Mouse (Mus musculus) lung, postnatal 36 days (tissue): ENCODE results near the gene Saxo1.
A peak's percentile ranks its signal among the peaks of the same experiment; 100 is the strongest.

Source experiments
- DNase-seq: peaks from one replicate; pipeline ENCODE4 v3.0.0; 2022; ENCODE audit warnings: mixed read lengths

Gene Saxo1

DNA sequence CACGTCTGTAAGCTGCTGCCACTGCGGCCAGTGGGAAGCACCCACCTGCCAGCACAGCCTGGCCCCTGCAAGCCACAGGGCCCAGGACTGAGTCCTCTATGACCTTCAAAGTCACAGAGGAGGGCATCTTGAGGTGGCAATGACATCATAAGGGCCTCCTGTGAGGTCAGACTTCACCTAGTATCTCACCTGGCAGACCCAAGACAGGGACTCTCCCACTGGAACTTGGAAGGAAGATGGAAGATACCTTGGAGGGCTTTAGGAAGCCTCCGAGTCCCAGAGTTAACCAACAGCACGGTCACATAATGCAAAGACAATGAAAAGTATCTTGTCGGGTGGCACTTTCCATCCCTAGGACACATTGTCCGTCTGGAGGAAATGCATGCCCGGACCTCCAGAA is at the start of gene Saxo1:
Gene Saxo1, minus strand, starts transcription at position 101 of the 400 bp plus-strand sequence.
- no peak for DNase-seq

DNA sequence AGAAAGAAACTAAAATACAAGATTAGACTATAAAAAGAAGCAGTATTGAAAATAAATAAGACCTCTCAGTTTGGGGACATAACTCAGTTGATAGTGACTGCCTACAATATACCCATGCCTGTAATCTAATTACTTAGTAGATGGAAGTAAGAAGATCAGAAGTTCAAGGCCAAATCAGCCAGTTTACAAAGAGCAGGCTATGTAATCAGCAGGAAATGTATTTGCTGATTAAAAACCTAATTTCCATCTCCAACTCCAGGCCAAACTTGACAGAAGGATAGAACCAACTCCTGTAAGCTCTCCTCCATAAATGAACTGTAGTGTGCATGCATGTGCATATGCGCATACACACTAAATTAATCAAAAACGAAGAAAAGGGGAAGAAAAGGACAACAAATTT is 33.2 kb upstream of the Saxo1 start:
- no peak for DNase-seq

DNA sequence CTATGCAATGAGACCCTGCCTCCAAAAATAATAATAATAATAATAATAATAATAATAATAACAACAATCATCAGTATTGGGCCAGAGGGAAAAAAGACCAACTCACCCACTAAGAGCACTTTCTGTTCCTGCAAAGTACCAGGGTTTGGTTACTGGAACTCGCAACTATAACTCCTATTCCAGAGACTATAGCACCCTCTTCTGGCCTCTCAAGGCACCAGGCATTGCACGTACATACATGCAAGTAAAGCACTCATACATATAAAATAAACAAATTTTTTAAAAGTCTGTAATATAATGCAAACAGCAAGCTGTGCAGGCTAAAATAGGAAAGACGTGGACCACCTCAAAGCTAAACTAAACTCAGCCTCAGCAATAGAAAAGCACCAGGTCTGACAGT is 30.1 kb upstream of the Saxo1 start:
- peak; percentile 52 for DNase-seq

DNA sequence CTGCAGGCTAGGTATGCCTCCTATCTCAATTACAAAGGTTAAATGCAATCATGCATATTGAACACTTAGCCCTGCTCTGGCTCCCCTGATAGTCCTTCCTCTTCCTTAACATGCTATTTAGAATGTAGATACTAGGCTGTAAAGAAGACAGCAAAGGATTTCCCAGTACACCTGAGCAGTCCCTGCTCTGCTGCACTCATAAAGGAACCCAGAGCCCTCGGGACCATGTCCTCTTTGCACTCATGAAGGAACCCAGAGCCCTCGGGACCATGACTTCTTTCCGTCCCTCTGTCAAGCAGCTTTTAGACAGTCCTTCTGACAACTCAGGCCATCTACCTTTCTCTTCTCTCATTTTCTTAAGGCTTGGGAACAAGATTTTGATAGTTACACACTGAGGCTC is 22.5 kb upstream of the Saxo1 start:
- DNase-seq: no peak

DNA sequence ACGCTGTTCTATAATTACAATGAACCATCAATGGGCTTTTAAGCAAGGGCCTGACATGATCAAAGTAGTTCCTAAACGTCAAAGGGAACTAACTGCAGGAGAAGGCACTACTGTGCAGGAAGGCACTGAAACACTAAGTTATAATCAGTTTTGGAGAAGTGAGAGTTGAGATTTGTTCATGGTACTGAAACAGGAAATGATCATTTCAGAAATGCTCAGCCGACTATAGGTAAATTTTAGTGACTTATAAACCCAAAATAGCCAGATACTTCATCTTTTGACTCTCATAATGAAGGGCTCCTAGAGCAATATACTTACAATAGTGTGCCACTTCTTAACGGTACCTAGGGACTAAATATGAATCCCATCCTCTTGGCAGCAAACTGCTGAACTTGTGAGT is 21.9 kb upstream of the Saxo1 start:
- DNase-seq: peak; percentile 4

DNA sequence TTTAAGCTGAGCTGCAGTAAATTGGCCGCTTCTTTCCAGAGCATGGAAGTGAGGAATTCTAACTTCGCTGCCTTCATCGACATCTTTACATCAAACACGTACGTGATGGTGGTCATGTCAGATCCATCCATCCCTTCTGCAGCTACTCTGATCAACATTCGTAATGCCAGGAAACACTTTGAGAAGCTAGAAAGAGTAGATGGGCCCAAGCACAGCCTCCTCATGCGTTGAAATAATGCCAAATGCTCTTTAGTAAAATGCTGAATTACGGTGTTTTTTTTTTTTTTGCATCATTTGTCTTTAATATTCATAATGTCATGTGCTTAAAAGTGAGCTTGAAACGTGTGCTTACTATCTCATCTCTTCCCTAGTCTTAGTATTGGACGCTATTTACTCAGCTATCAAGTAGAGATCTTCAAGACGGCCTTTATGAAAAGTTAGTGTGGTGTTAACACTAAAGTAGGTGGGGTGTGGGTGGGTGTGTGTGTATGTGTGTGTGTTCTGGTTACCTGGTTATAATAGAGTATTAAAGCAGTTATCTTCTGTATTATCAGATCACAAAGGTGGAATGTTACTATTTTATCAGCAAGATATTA is 18.6 kb upstream of the Saxo1 start:
- DNase-seq: no peak

DNA sequence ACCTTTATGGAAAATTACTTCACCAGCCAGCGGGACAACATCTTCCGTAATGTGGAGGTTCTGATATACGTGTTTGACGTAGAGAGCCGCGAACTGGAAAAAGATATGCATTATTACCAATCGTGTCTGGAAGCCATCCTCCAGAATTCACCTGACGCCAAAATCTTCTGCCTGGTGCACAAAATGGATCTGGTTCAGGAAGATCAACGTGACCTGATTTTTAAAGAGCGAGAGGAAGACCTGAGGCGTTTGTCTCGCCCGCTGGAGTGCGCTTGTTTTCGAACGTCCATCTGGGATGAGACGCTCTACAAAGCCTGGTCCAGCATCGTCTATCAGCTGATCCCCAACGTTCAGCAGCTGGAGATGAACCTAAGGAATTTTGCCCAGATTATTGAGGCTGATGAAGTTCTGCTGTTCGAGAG is 18.0 kb upstream of the Saxo1 start:
- DNase-seq: peak; percentile 14

DNA sequence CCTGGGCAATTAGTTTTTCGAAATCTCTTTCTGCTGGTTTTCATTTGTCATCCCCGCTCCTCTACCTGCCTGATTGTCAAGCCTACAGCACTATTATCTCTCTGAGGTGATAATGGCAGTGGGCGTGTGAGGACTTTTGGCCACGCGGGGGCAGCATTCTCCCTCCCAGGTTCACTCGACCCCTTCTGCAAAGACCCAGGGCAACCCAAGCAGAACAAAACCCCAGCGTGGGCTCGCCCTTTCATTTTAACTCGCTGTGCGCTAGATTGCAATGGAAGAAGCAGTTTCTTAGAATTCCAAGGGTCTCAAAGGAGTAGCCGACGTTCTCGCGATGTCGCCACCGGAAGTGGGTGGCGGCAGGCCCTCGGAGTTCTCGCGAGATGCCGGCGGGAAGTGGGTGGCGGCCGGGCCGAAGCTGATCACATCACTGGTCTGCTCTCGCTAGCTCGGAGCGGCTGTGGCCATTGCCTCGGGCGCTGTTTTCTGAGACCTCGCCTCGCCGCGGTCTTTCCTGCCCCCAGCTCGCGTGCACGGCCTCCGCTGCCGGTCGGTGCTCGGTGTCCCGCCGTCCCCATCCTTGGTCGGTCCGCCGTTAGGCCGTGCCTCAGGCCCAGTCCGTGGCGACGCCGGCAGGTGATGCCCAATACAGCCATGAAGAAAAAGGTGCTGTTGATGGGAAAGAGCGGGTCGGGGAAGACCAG is 17.3 kb upstream of the Saxo1 start, which contains the start of gene Rraga:
Gene Rraga, plus strand, starts transcription at position 386 of the 701 bp plus-strand sequence.
- peak; percentile 97 for DNase-seq

DNA sequence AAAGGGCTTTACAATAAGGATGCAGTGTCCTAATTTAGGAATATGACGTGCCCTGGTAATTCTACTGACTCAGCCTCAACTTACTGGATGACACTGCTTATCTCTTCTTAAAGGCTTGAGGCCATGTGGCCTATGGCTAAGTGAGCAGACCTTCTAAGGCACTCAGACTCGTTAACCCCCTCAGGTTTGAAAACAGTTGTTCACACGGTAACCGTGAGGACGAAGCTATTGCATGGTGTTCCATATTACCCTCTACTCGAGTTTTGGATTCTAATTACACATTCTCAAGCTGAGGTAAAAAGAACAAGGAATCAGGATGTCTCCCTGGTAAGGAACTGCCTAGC is 16.8 kb upstream of the Saxo1 start:
- DNase-seq: no peak

DNA sequence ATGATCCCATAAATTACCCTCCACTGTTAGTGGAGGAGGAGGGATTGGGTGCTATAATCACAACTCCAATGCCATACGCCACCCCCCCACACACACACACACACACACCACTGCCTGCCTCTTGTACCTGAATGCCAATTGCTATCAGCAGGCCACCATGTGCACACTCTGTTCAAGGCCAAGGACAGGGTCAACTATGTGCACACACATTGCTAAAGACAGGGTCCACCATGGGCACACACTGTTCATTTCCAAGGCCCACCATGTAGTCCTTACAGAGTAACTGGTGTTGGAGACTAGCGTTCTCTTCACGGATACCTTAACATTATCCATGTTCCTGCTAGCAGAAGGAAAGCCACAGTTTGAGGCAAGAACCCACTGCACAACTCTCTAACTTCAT is 2.9 kb upstream of the Saxo1 start:
- DNase-seq: no peak

DNA sequence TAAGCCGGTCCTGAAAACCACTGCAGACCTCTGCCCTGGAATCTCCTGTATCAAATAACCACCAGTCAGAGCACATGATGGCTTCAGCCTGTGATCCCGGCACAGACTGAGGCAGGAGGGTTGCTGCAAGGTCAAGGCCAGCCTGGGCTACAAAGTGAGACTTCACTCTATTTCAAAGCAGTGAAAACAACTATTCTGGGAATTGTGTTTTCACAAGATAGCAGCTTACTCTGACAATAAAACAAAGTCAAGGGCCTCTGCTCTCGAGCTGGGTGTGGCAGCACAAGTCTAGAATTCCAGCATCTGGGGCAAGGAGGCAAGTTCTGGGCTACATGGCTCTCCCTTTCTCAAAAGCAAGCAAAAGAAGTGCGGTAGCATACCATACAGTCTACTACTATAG is 878 bp upstream of the Saxo1 start:
- DNase-seq: peak; percentile 9

DNA sequence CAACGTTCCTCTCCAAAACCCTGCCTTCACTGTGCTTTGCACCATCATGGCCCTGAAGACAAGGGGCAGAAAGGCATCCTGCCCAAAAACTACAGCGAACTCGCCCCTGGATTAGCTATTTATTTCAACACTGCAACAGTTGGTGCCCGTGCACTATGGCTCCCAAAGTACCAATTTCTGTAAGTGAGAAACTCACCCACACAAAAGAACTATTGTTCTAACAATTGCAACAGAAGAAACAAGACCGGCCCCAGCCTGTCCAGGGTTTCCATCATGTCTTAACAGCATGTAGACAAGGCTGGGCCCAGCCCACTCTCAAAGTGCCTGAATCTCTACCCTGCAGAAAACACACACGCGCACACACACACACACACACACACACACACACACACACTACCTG is 757 bp downstream of the Saxo1 start:
- DNase-seq: no peak

DNA sequence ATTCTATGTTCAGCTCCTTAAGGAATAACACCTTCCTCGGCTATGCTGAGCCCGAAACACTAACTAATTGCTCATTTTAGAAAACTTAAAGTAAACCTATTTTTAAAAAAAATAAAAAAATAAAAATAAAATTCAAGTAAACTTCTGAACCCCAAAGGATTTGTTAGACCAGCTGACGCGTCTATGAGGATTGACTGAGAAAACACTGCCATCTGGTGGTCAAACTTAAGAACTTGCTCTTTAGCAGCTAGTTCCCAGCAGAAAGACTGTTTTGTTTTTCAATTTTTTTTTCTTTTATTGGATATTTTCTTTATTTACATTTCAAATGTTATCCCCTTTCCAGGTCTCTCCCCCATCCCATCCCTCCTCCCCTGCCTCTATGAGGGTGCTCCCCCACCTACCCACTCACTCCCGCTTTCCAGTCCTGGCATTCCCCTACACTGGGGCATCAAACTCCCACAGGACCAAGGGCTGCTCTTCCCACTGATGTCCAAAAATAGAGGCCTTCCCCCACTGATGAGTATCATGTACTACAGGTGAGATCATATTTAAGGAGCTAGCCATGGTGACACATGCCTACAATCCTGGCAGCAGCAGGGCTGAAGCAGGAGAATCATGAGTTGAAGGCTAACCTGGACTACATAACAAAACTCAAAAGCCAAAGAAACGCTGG is 3.0 kb downstream of the Saxo1 start:
- DNase-seq: peak; percentile 42

DNA sequence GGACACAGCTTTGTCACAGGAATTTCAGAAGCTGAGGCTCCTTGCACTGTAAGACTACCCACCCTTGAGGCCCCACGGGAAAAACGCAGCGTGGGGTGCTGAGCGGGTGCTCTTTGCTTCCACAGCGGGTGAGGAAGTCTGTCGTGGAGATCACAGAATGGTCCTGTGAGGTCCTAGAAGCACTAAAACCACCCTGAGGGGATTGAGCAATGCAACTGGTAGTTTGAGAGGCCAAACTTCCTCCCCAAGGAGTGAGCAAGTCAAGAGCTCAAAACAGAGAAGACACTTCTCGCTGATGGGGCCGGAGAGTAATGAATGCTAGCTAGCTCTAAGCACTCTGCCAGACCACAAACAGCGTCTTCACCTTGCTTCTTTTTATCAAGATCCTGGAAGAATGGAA is 9.8 kb downstream of the Saxo1 start:
- DNase-seq: peak; percentile 42

DNA sequence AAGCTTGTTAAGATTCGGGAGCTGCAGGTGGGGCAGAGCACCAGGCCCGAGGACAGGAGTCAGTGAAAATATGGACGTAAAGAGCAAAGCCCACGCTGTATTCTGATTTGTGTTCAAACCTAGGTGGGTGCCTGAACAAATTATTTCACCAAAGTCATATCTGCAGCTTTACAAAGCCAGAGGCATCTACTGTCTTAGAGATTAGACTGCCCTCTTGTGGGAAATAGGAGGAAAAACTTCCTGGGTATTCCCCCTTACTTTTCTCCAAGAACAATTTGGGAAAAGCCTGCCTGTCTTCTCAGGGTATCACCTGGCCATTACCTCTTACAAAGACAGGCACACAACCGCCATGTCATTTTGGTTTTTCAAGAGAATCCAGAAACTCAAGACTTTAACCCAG is 12.5 kb downstream of the Saxo1 start:
- DNase-seq: no peak

DNA sequence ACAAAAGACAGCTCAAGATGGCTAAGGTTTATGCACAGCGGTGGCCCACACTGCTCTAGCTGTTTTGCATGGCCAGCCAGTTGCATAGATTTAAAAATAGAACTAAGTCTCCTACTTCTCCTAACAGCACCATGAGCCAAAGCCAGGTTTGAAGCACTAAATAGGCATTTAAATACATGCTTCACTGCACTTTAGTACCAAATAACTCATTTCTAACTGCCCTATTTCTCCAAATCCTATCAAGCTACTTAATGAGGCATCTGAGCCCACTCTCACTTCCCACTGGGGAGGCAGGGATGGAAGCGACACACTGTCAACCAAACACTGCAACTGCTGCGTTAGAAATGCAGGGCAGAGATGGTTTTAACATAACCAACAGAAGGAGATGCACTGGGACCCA is 14.1 kb downstream of the Saxo1 start:
- no peak for DNase-seq

DNA sequence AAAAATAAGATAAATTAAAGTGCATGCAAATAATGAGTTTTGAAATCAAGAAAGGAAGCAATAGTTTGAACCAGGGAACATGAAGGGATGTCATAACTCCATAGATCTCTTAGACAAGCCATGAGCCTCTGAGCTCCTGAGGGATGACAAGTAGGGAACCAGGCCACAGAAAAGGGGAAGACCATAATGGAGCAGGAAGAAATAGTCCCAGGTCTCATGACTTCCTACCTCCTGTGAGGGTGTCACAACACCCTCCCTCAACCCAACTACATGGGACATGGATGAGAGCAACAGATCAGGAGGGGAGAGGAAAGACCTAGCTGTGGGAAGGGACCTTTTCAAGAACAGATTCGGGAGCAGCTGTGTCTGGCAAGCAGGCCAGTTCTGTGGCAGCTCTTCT is 16.6 kb downstream of the Saxo1 start:
- DNase-seq: no peak

DNA sequence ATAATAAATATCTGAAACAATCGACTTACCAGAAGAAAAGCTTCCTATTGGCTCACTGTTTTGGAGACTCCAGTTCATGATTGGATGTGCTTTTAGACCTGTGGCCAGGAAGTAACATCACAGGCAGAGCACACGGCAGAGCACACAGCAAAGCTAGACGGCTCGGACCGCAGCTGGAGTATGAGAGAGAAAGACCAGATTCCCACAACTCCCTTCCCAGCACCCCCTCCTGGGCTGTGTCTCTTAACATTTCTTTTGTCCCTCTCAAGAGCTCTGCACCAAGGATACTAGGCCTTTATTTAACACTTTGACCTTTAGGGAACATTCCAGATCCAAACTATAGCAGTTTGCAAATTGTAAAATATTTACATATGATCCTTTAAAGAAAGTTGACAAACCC is 19.2 kb downstream of the Saxo1 start:
- no peak for DNase-seq

DNA sequence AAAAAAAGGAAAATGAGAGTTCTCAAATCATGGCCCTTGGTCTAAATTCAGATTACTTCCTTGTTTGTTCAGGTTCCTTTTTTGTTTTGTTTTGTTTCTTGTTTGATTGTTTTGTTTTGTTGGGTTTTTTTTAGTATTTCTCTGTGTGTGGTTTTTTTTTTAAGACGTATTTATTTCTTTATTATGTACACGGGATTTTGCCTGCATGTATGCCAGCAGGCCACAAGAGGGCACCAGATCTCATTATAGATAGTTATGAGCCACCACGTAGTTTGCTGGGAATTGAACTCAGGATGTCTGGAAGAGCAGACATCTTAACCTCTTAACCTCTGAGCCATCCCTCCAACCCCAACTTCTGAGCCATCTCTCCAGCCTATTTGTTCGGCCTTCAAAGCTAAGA is 20.2 kb downstream of the Saxo1 start:
- DNase-seq: peak; percentile 66

DNA sequence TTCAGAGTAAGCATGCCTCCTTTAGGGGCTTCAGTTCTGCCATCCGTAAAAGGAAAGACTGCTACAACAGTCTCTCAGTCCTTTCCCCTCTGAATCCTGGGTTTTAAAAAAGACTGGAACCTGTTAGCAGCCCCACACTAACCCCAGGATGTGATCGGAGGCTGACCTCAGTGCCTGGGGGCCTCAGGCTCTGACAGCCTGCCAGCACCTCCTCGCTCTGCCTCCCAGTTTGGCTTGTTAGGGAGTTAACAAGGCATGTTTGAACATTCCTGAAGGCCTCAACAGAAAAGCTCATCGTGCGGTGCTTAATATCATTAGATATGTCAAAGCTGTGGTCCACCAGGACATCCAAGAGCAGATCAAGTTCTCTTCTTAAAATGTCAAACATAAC is 24.0 kb downstream of the Saxo1 start:
- DNase-seq: no peak

DNA sequence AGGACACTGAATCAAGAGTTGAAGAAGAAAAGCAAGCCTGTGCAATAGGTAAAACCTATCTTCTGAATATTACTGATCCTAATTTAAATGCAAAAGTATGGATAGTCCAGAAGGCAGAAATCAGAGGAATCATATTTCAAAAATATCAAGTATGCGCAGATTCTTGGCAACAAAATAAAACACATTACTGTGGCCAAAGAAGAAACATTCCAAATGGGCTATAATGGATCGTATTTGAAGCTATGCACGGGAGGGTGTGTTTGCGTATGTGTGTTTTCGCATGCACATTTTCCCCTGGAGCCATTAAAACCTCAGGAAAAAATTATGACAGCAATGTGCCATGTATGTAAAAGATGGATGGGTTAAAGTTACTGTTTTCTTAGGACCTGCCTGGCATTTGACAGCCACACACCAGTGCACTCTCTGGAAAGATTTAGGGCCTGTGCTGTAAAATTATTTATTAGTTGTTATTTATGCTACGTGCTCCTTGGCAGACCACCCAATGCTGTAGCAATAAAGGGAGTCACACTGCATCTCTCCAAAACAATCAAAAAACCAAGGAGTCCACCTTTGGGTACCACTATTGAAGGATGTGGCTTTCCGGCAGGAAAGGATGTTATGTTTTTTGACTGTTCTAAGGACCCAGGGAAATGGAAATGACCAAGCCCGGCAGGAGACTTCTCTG is 24.6 kb downstream of the Saxo1 start:
- DNase-seq: no peak

DNA sequence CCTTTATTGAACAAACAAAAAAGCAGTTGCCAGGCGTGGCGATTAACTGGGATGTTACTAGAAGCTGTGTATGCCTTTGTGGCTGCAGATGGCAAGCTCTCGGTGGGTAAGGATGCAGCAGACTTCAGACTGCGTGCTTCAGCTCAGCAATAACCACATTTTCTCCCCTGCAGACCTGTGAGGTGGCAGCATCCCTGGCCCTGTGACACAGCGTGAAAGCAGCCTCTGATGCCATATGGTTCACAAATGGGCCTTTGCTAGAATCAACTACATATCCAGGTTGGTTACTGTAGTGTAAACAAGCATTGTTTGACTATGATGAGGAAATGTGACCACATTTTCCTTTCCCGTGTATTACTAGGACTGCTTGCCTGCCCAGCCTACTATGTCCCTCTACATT is 29.0 kb downstream of the Saxo1 start:
- no peak for DNase-seq

DNA sequence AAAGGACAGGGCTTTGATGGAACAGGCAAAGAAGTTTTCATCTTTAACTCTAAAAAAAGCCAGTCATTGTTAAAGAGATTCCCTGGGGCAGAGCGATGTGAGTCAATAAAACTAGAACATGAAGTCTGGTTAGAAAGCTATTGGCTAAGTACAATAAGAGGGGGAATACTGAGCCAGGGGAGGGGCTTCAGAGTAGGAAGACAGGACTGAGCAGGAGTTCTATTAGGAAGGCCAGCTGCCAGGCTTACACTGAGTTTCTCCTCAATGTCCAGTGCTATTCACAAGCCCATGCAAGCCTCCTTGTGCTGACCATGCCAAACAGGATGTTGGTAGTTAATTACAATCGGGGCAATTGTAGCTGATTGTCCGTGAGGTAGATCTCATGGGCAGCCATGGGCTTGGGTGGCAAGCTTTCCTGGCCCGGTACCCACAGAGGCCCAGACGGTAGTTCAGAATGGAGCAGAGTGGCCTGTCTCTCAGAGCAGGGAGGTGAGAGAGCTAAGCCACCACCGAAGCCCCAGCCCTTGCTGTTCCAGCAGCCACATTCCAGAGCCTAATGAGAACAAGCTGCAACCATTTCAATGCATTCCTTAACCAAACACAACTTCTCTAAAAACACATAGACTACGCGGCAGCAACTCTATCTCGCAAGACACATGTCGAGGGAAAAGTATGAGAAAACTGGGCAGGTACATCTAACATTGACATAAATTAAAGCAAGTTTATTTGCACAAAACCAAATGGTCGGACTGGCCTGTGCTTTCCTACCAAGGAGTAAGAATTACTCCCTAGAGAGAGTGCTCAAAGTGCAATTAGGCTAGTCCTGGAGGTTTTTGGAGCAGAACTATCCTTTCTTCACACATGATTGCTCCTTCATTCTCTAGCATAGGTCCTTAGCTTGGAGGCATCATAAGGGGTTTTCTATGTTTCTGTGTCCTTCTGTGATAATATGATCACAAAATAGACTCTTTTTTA is 30.7 kb downstream of the Saxo1 start:
- peak; percentile 3 for DNase-seq
